Comparison of ENCODE assay signal across 25 mouse cellular contexts in the genomic region with DNA sequence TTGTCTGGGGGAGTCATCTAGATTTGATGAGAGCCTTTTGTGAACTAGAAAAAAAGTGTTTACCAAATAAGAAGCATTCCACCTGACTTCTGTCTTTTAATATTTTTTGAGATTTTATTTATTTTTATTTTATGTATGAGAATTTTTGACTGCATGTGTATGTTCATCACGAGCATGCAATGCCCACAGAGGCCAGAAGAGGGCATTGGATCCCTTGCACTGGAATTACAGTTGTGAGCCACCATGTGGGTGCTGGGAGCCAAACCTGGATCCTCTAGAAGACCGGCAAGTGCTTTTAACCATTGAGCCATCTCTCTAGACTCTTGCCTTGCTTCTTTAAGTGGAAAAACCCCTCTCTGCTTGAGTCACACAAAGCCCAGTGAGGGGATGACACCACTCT. TPM values are rescaled to one million over a fixed set of nuclear protein-coding genes. Genes with fewer than 3 reads are reported as not detected.
DNase-seq lines count a peak whose midpoint lies in the region; ATAC-seq and TF ChIP-seq lines count a peak whose summit lies in the region.
"Had no signal": no experiment of that assay in that cellular context is flagged by ENCODE, and none has a peak within 500 bp of the region (broad histone marks: within the 10 kb centered on the region; RNA-seq: fewer than 3 reads in every experiment).

No protein-coding gene starts in this region.

- TF ChIP-seq CTCF in kidney, postnatal 0 days (IDR thresholded peaks at IDR 0.05; ENCODE audit: low read depth), result 0 out of 2 replicates have a peak, but pooled peaks have one; percentile 12
- TF ChIP-seq CTCF in midbrain, postnatal 0 days (IDR thresholded peaks at IDR 0.05), result 0 out of 2 replicates have a peak, but pooled peaks have one; percentile 29
- peak; percentile 52 for TF ChIP-seq CTCF in Patski (IDR thresholded peaks at IDR 0.05)

- POLR2A ChIA-PET in Patski (lab: Charles Lee), result interaction anchor here (0.8 kb wide), 1 partner anchor 11 kb away, joined by 3 read pairs; no protein-coding TSS in a partner anchor

- no peaks in the 10 kb centered on the region for H3K9me3 ChIP-seq in kidney, postnatal 0 days (replicated peaks; ENCODE audit: low read length)
- H3K9me3 ChIP-seq in midbrain, postnatal 0 days (ENCODE audit: low read length), result no peaks in the 10 kb centered on the region
- peaks cover 5% of the 10 kb centered on the region; the same call in 1 of the 2 replicates for H3K9me3 ChIP-seq in midbrain, embryonic 13.5 days
- H3K9me3 ChIP-seq: forebrain, embryonic 12.5 days; liver, embryonic 13.5 days; midbrain, embryonic 10.5 days had no signal

- 99% methylated on average over 2 of the region's 2 CpGs for WGBS in kidney, postnatal 0 days
- WGBS in midbrain, postnatal 0 days, result 88% methylated on average over 2 of the region's 2 CpGs
- 90% methylated on average over 2 of the region's 2 CpGs for WGBS in midbrain, embryonic 13.5 days

- no peak overlapping the region for H3K9ac ChIP-seq in kidney, postnatal 0 days (ENCODE audit: low read depth, low read length)
- no peak overlapping the region for H3K9ac ChIP-seq in midbrain, postnatal 0 days (replicated peaks; ENCODE audit: low read length, poor library complexity, severe bottlenecking)
- H3K9ac ChIP-seq in midbrain, embryonic 13.5 days (replicated peaks), result no peak overlapping the region
- H3K9ac ChIP-seq: embryonic facial prominence, embryonic 13.5 days; forebrain, embryonic 12.5 days; heart, embryonic 13.5 days; hindbrain, embryonic 12.5 days; liver, embryonic 13.5 days had no signal

- no peak overlapping the region for H3K27ac ChIP-seq in kidney, postnatal 0 days
- no peak overlapping the region for H3K27ac ChIP-seq in midbrain, postnatal 0 days (ENCODE audit: low read depth, low read length)
- no peak overlapping the region for H3K27ac ChIP-seq in midbrain, embryonic 13.5 days
- H3K27ac ChIP-seq: embryonic facial prominence, embryonic 13.5 days; forebrain, embryonic 12.5 days; heart, embryonic 13.5 days; hindbrain, embryonic 12.5 days; liver, embryonic 13.5 days; midbrain, embryonic 10.5 days had no signal

- no peak for ATAC-seq in kidney, postnatal 0 days (replicated peaks; ENCODE audit: low FRiP score, low read depth)
- ATAC-seq in midbrain, postnatal 0 days (ENCODE audit: low FRiP score), result no peak
- ATAC-seq in midbrain, embryonic 13.5 days, result no peak
- ATAC-seq in Patski, result no peak
- ATAC-seq: inflammation-experienced regulatory T-cells, adult 6 months had no signal

- no peak overlapping the region for H3K4me2 ChIP-seq in kidney, postnatal 0 days (ENCODE audit: low read length)
- H3K4me2 ChIP-seq in midbrain, postnatal 0 days (ENCODE audit: low read depth, low read length, poor library complexity, severe bottlenecking), result no peak overlapping the region
- H3K4me2 ChIP-seq in midbrain, embryonic 13.5 days (replicated peaks), result no peak overlapping the region
- H3K4me2 ChIP-seq: embryonic facial prominence, embryonic 13.5 days; forebrain, embryonic 12.5 days; heart, embryonic 13.5 days; hindbrain, embryonic 12.5 days; liver, embryonic 13.5 days had no signal

- CTCF ChIA-PET in Patski (lab: Charles Lee), result interaction anchor here (1.0 to 1.1 kb wide), 2 partner anchors 20 to 86 kb away, joined by 3 read pairs; no protein-coding TSS in a partner anchor

- no peaks in the 10 kb centered on the region for H3K36me3 ChIP-seq in kidney, postnatal 0 days (ENCODE audit: insufficient read depth, low read length)
- H3K36me3 ChIP-seq in midbrain, postnatal 0 days (ENCODE audit: insufficient read depth, low read length), result no peaks in the 10 kb centered on the region
- H3K36me3 ChIP-seq in midbrain, embryonic 13.5 days, result no peaks in the 10 kb centered on the region
- H3K36me3 ChIP-seq: embryonic facial prominence, embryonic 13.5 days; forebrain, embryonic 12.5 days; heart, embryonic 13.5 days; hindbrain, embryonic 12.5 days; liver, embryonic 13.5 days; midbrain, embryonic 10.5 days had no signal

- H3K27me3 ChIP-seq in kidney, postnatal 0 days (ENCODE audit: insufficient read depth, low read length), result no peaks in the 10 kb centered on the region
- H3K27me3 ChIP-seq in midbrain, postnatal 0 days (ENCODE audit: insufficient read depth, low read length), result no peaks in the 10 kb centered on the region
- no peaks in the 10 kb centered on the region for H3K27me3 ChIP-seq in midbrain, embryonic 13.5 days
- H3K27me3 ChIP-seq in Patski, result no peaks in the 10 kb centered on the region
- H3K27me3 ChIP-seq: embryonic facial prominence, embryonic 13.5 days; forebrain, embryonic 12.5 days; heart, embryonic 13.5 days; hindbrain, embryonic 12.5 days; liver, embryonic 13.5 days had no signal

- H3K4me1 ChIP-seq in kidney, postnatal 0 days (replicated peaks; ENCODE audit: insufficient read depth, low read length), result no peaks in the 10 kb centered on the region
- H3K4me1 ChIP-seq in midbrain, postnatal 0 days (ENCODE audit: insufficient read depth, low read length), result no peaks in the 10 kb centered on the region
- no peaks in the 10 kb centered on the region for H3K4me1 ChIP-seq in midbrain, embryonic 13.5 days (replicated peaks)
- H3K4me1 ChIP-seq: forebrain, embryonic 12.5 days; hindbrain, embryonic 12.5 days; liver, embryonic 13.5 days; midbrain, embryonic 10.5 days had no signal

- in situ Hi-C loops in Patski (cut with MboI; ENCODE audit: low pct_unique_long_range_greater_than_20kb), result no loop called here

- no peak overlapping the region for H3K4me3 ChIP-seq in kidney, postnatal 0 days (replicated peaks; ENCODE audit: low read depth, low read length)
- no peak overlapping the region for H3K4me3 ChIP-seq in midbrain, postnatal 0 days (ENCODE audit: low read depth, low read length)
- no peak overlapping the region for H3K4me3 ChIP-seq in midbrain, embryonic 13.5 days (replicated peaks)
- H3K4me3 ChIP-seq: embryonic facial prominence, embryonic 13.5 days; erythroblast, embryonic 14.5 days; forebrain, embryonic 12.5 days; heart, embryonic 13.5 days; hindbrain, embryonic 12.5 days; liver, embryonic 13.5 days; midbrain, embryonic 10.5 days had no signal

- no peak for DNase-seq in kidney, postnatal 0 days (ENCODE audit: low spot score)
- DNase-seq in kidney, postnatal 36 days, result no peak
- no peak for DNase-seq in midbrain, postnatal 0 days (ENCODE audit: low spot score)
- DNase-seq in Patski (ENCODE audit: low read depth, low spot score) (no peak), MN1 (ENCODE audit: low spot score) (no peak)
- DNase-seq in spleen, adult 18-20 months, result no peak
- DNase-seq: adrenal gland, postnatal 10 days; cerebellum, adult 8-10 months; cerebellum, postnatal 36 days; embryo, embryonic 11 days; kidney, adult 18-20 months; layer of hippocampus, postnatal 36 days; liver, embryonic 13.5 days; thymus, postnatal 25 days had no signal

RNA-seq across cellular contexts. Expression of a gene that starts 29.7 kb away (rescaled TPM):
- 65.5 and 79.5 TPM in 2 replicates for polyA plus RNA-seq in kidney, postnatal 0 days (2015; fragmentation: Nextera tagmentation; extraction: Ambion mirVana)
- 2.2 and 2.3 TPM in 2 replicates for total RNA-seq in midbrain, postnatal 0 days (2014; rRNA removed)
- polyA plus RNA-seq in midbrain, postnatal 0 days (2015; fragmentation: Nextera tagmentation; extraction: Ambion mirVana), result 0.41 and 0.48 TPM in 2 replicates
- 0.59 and 0.67 TPM in 2 replicates for polyA plus RNA-seq in midbrain, embryonic 13.5 days (2015; fragmentation: Nextera tagmentation; extraction: Ambion mirVana)
- 0.04 TPM for polyA plus RNA-seq in Patski (2021)
- total RNA-seq: granulocyte monocyte progenitor cell, adult 5-6 weeks; neutrophil, adult 5-6 weeks had no signal
- polyA plus RNA-seq: C2C12; erythroblast, embryonic 14.5 days; inflammation-experienced regulatory T-cells, adult 6 months had no signal

Comparison
In these comparisons a context has a peak if more than half of its experiments do, and no peak if none do; other contexts are left out.
1. RNA of a gene that starts 29.7 kb away (polyA plus RNA-seq): 65.5 to 79.5 TPM in kidney, postnatal 0 days; 0.59 to 0.67 TPM in midbrain, embryonic 13.5 days, 0.41 to 0.48 TPM in midbrain, postnatal 0 days and 0.04 TPM in Patski (single experiment); every median in the first group is over 10 times any median in the second.
2. Peak in every context shown above with its lines, with median percentiles within 50 percentile points of each other: CTCF ChIP-seq.